Mouse (Mus musculus) adrenal gland, adult 8-10 months (tissue): ENCODE results near the gene Vrk3. TPM values are rescaled to one million over a fixed set of nuclear protein-coding genes. Genes with fewer than 3 reads are reported as not detected.

Experiments used
- DNase-seq: peaks from one replicate; pipeline ENCODE4 v3.0.0; 2022
- total RNA-seq, 4 experiments: library from RNA; stranded (reverse); gene quantifications; 2 replicates each; pipeline ENCODE4 v1.2.4; 2022

The Vrk3 gene
- total RNA-seq, 4 experiments from 2014 or later = 46.5 to 73.4 (median 54.8) TPM

DNA sequence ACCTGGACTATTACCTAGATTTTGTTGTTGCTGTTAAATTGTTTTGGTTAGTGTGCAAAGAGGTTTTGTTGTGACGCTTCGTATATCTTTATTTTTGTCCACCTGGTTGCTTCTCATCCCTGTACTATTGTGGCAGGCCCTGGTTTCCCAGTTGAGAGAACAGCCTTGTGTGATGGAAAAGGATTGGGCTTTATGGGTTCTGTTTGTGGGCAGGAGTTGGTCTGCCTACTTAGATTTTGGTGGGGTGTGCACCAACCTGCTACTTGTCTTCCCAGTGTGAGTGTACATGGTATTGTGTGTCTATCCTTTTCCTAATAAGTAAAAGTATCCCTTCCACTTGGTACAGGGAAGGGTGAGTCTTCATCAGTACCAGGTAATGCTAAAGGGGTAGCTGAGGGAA is 71.2 kb downstream of the Vrk3 start:
- no peak for DNase-seq

- DNase-seq = no peak
Observed at GRCm38 (mm10) chr7:44819863-44820262, 71.7 kb downstream of the Vrk3 start.

- DNase-seq = no peak
Observed at GRCm38 (mm10) chr7:44820525-44820924, 72.3 kb downstream of the Vrk3 start.

GRCm38 (mm10) chr7:44821666-44822448 is 73.6 kb downstream of the Vrk3 start:
- no peak for DNase-seq

DNA sequence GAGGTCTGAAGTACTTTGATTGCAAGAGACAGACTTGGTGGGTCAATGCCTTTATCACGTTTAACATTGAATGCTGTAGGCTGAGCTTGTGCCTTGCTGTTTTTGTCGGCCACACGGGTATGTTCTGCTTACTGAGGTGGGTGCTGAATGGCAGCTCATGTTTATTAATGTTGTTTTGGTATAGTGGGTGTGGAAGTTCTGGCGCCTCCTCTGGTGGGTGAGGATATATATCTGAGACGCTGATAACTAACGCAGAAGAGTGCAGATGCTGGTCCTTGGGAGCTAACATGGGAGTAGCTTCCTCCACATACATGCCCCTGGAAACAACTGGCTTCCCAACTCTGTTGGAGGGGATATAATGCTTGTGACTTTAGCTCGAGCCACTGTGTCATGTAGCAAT is 75.2 kb downstream of the Vrk3 start:
- no peak for DNase-seq

DNA sequence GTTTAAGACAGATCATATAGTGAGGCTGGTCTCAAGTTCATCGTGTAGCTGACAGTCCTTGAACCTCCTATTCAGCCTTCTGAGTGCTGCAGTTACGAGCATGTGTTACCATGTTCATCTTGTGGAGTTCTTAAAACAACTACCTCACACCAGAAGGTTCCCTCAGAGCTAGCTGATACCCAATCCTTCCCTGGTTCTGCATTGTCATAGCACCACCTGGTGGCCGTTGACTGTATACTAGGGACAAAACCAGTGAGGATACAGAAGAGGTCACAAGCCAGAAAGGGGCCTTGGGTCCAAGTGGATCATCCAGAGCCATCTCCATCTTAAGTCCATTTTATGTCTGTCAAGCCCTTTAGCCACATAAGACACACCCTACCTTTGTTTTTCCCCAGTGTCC is 76.7 kb downstream of the Vrk3 start:
- peak; percentile 59 for DNase-seq

DNA sequence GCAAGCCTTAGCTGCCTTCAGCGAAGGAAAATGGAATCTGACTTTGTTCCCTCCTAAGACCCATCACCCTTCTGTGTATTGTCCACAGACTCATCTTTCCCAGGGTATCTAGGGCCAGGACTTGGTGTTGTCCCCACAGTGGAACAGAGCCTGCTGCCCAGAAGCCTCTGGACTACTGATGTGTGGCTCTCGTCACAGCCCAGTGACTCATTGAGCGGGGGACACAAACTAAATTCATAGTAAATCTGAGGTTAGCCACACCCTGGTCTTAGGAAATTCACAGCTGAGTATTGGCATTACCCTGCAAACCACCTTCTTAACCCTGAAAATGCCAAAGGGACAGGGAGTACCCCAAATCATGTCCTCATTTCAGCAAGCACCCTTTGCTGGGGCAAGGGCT is 78.6 kb downstream of the Vrk3 start:
- no peak for DNase-seq

Other genes with a start within 250 kb of the Vrk3 start
- under 1 TPM in 2 of 4 experiments, not detected in 2; 0.07 to 0.08 TPM for gene Mybpc2, start 223.8 kb upstream of the Vrk3 start, total RNA-seq
- under 1 TPM; 0.32 to 0.77 (median 0.43) TPM for gene Spib, start 216.3 kb upstream of the Vrk3 start, total RNA-seq
- gene Pold1, start 199.6 kb upstream of the Vrk3 start, total RNA-seq = 10 to 100 TPM; 10.9 to 18.6 (median 15.9) TPM
- gene Nr1h2, start 194.5 kb upstream of the Vrk3 start, total RNA-seq = 100 to 1,000 TPM in 3 of 4 experiments, 10 to 100 TPM in 1; 94.3 to 153 (median 129) TPM
- gene Napsa, start 176.0 kb upstream of the Vrk3 start, total RNA-seq = 1 to 10 TPM in 3 of 4 experiments, under 1 TPM in 1; 1.00 to 2.0 (median 1.5) TPM
- gene Kcnc3, start 157.7 kb upstream of the Vrk3 start, total RNA-seq = 10 to 100 TPM in 1 of 4 experiments, 1 to 10 TPM in 3; 4.7 to 11.1 (median 7.8) TPM
- 10 to 100 TPM in 1 of 4 experiments, 1 to 10 TPM in 3; 7.3 to 16.5 (median 8.4) TPM for gene Myh14, start 77.6 kb upstream of the Vrk3 start, total RNA-seq
- not detected for gene Izumo2, start 39.7 kb upstream of the Vrk3 start, total RNA-seq
- 1 to 10 TPM in 1 of 4 experiments, under 1 TPM in 3; 0.35 to 1.1 (median 0.41) TPM for gene Zfp473, start 2.6 kb downstream of the Vrk3 start, total RNA-seq
- 10 to 100 TPM; 33.8 to 42.8 (median 37.8) TPM for gene Nup62, start 67.7 kb downstream of the Vrk3 start, total RNA-seq
- 1 to 10 TPM; 1.7 to 3.7 (median 2.5) TPM for gene Il4i1, start 68.0 kb downstream of the Vrk3 start, total RNA-seq
- gene Atf5, start 68.2 kb downstream of the Vrk3 start, total RNA-seq = 100 to 1,000 TPM in 1 of 4 experiments, 10 to 100 TPM in 3; 76.2 to 108 (median 82.7) TPM
- gene Akt1s1, start 100.6 kb downstream of the Vrk3 start, total RNA-seq = 100 to 1,000 TPM; 106 to 137 (median 120) TPM
- 10 to 100 TPM; 69.4 to 94.9 (median 86.1) TPM for gene Tbc1d17, start 100.7 kb downstream of the Vrk3 start, total RNA-seq
- 10 to 100 TPM; 46.6 to 56.6 (median 53.6) TPM for gene Pnkp, start 108.7 kb downstream of the Vrk3 start, total RNA-seq
- gene Ptov1, start 121.4 kb downstream of the Vrk3 start, total RNA-seq = 100 to 1,000 TPM; 273 to 304 (median 292) TPM
- 100 to 1,000 TPM in 2 of 4 experiments, 10 to 100 TPM in 2; 85.0 to 118 (median 96.5) TPM for gene Med25, start 144.3 kb downstream of the Vrk3 start, total RNA-seq
- gene Fuz, start 147.7 kb downstream of the Vrk3 start, total RNA-seq = 10 to 100 TPM; 27.2 to 46.8 (median 38.4) TPM
- gene Ap2a1, start 181.1 kb downstream of the Vrk3 start, total RNA-seq = 100 to 1,000 TPM in 3 of 4 experiments, 10 to 100 TPM in 1; 99.8 to 139 (median 118) TPM
- not detected for gene Tsks, start 194.8 kb downstream of the Vrk3 start, total RNA-seq
- gene Cpt1c, start 226.4 kb downstream of the Vrk3 start, total RNA-seq = 10 to 100 TPM; 13.7 to 28.4 (median 20.4) TPM
- gene Prmt1, start 238.2 kb downstream of the Vrk3 start, total RNA-seq = 100 to 1,000 TPM; 221 to 296 (median 243) TPM
- gene Irf3, start 249.2 kb downstream of the Vrk3 start, total RNA-seq = 100 to 1,000 TPM; 118 to 180 (median 144) TPM